Mouse (Mus musculus) CH12.LX (cell line): ENCODE data around the gene Icos. TPM values are rescaled to one million over a fixed set of nuclear protein-coding genes. Genes with fewer than 3 reads are reported as not detected.

Source experiments
- DNase-seq: peaks from one replicate; pipeline ENCODE4 v3.0.0-alpha.2; 2013; ENCODE audit errors: extremely low read depth
- H3K27ac ChIP-seq: 2 replicates; pipeline ENCODE4 v1.5.1; 2012; ENCODE audit warnings: low read depth, mild to moderate bottlenecking, control low read depth, moderate library complexity; ENCODE audit not compliant: insufficient read depth
- H3K27me3 ChIP-seq: replicated peaks from 2 replicates; pipeline ENCODE3; 2012; ENCODE audit warnings: inconsistent platforms
- H3K36me3 ChIP-seq, 2 experiments: replicated peaks in 1 of 2; 2 replicates each; pipeline versions ENCODE3 to v1.6.1; 2012; ENCODE audit warnings: inconsistent platforms in 1 of 2, low read length in 1 of 2, mild to moderate bottlenecking in 1 of 2, mixed read lengths in 1 of 2, moderate library complexity in 1 of 2; ENCODE audit not compliant: control insufficient read depth in 1 of 2, insufficient read depth in 1 of 2
- H3K4me1 ChIP-seq, 2 experiments: 2 replicates each; pipeline ENCODE4 v1.6.1; 2012; ENCODE audit warnings: inconsistent platforms in 1 of 2, moderate library complexity in 1 of 2; ENCODE audit not compliant: insufficient read depth in 2 of 2, control insufficient read depth in 1 of 2
- H3K4me2 ChIP-seq: 2 replicates; pipeline ENCODE4 v1.6.1; 2012; ENCODE audit warnings: low read depth, mild to moderate bottlenecking, control low read depth; ENCODE audit not compliant: poor library complexity, insufficient read depth, severe bottlenecking
- H3K4me3 ChIP-seq, 3 experiments: fragments of 150-350 bp in 1 of 3; sonication (generic) in 1 of 3; replicated peaks in 1 of 3; 2 replicates each; pipeline versions ENCODE3 to v1.5.1; 2011 to 2012; ENCODE audit warnings: low read depth in 2 of 3, low read length in 2 of 3, mild to moderate bottlenecking in 2 of 3, moderate library complexity in 2 of 3, control low read depth in 1 of 3, improper control_type of control experiment in 1 of 3, inconsistent platforms in 1 of 3, mixed read lengths in 1 of 3; ENCODE audit not compliant: poor library complexity in 1 of 3
- H3K79me2 ChIP-seq: replicated peaks from 2 replicates; pipeline ENCODE4 v1.6.1; 2012; ENCODE audit warnings: mild to moderate bottlenecking, moderate library complexity; ENCODE audit not compliant: control insufficient read depth, poor library complexity, insufficient read depth, severe bottlenecking; ENCODE audit errors: extremely low read depth
- H3K9ac ChIP-seq: 2 replicates; pipeline ENCODE4 v1.6.1; 2012; ENCODE audit warnings: low read depth, mild to moderate bottlenecking, control low read depth, moderate library complexity; ENCODE audit not compliant: insufficient read depth
- H3K9me3 ChIP-seq: replicated peaks from 2 replicates; pipeline ENCODE3; 2012; ENCODE audit warnings: low read length, inconsistent platforms, mixed read lengths
- CHD1 ChIP-seq: IDR thresholded peaks from 2 replicates; pipeline ENCODE4 v1.6.1; 2012; ENCODE audit warnings: low read depth, low read length, improper control_type of control experiment, inconsistent platforms
- CTCF ChIP-seq, 2 experiments: IDR thresholded peaks in 1 of 2; conservative IDR thresholded peaks in 1 of 2; 2 replicates each; pipeline ENCODE4 v1.5.1; 2011 to 2012; ENCODE audit warnings: low read depth in 2 of 2, low read length in 2 of 2, improper control_type of control experiment in 1 of 2, inconsistent platforms in 1 of 2, mild to moderate bottlenecking in 1 of 2, moderate library complexity in 1 of 2
- EP300 ChIP-seq: IDR thresholded peaks from 2 replicates; pipeline ENCODE4 v1.6.1; 2011; ENCODE audit warnings: low read length, improper control_type of control experiment
- ETS1 ChIP-seq: conservative IDR thresholded peaks from 2 replicates; pipeline ENCODE4 v1.6.1; 2012; ENCODE audit warnings: low read depth, mild to moderate bottlenecking, inconsistent platforms, low read length, improper control_type of control experiment, moderate library complexity
- GABPA ChIP-seq: IDR thresholded peaks from 2 replicates; pipeline ENCODE4 v1.6.1; 2012; ENCODE audit warnings: low read depth, low read length, improper control_type of control experiment, inconsistent platforms; ENCODE audit not compliant: insufficient replicate concordance
- JUN ChIP-seq: IDR thresholded peaks from 2 replicates; pipeline ENCODE4 v1.6.1; 2011; ENCODE audit warnings: low read depth, mild to moderate bottlenecking, low read length, improper control_type of control experiment, moderate library complexity; ENCODE audit not compliant: insufficient read depth
- MAFK ChIP-seq: IDR thresholded peaks from 2 replicates; pipeline ENCODE4 v1.6.1; 2011; ENCODE audit warnings: low read length, improper control_type of control experiment; ENCODE audit not compliant: insufficient replicate concordance
- MAX ChIP-seq: IDR thresholded peaks from 2 replicates; pipeline ENCODE4 v1.6.1; 2011; ENCODE audit warnings: low read length, improper control_type of control experiment
- MEF2A ChIP-seq: IDR thresholded peaks from 2 replicates; pipeline ENCODE4 v1.6.1; 2014; ENCODE audit warnings: low read depth, mild to moderate bottlenecking, inconsistent platforms, low read length, improper control_type of control experiment, borderline replicate concordance
- MXI1 ChIP-seq: IDR thresholded peaks from 2 replicates; pipeline ENCODE4 v1.6.1; 2011; ENCODE audit warnings: mild to moderate bottlenecking, low read depth, low read length, improper control_type of control experiment
- NRF1 ChIP-seq: IDR thresholded peaks from 2 replicates; pipeline ENCODE4 v1.6.1; 2014; ENCODE audit warnings: low read depth, mild to moderate bottlenecking, inconsistent platforms, low read length, improper control_type of control experiment, moderate library complexity
- PAX5 ChIP-seq: IDR thresholded peaks from 2 replicates; pipeline ENCODE4 v1.6.1; 2012; ENCODE audit warnings: low read length, inconsistent platforms, mixed read lengths
- POLR2A ChIP-seq: IDR thresholded peaks from 2 replicates; pipeline ENCODE4 v1.6.1; 2011; ENCODE audit warnings: low read depth, mild to moderate bottlenecking, improper control_type of control experiment, low read length
- SIN3A ChIP-seq: IDR thresholded peaks from 2 replicates; pipeline ENCODE4 v1.6.1; 2012; ENCODE audit warnings: low read length, improper control_type of control experiment, inconsistent platforms
- SMC3 ChIP-seq: IDR thresholded peaks from 2 replicates; pipeline ENCODE4 v1.6.1; 2011; ENCODE audit warnings: low read depth, low read length, improper control_type of control experiment
- USF2 ChIP-seq: conservative IDR thresholded peaks from 2 replicates; pipeline ENCODE4 v1.6.1; 2011; ENCODE audit warnings: low read depth, low read length, improper control_type of control experiment
- ZNF384 ChIP-seq: IDR thresholded peaks from 2 replicates; pipeline ENCODE4 v1.6.1; 2012; ENCODE audit warnings: low read depth, low read length, improper control_type of control experiment, inconsistent platforms
- dilution Hi-C: fragments of 300-500 bp; cut with MboI; formaldehyde crosslinking; loops from 2 replicates; pipeline ENCODE4 v1.14.3; 2020; ENCODE audit warnings: low sequenced_read_pairs; ENCODE audit not compliant: extremely low pct_unique_long_range_greater_than_20kb, extremely low pct_ligation_motif_present
- in situ Hi-C: fragments of 300-500 bp; cut with MboI; formaldehyde crosslinking; loops from 3 replicates; pipeline ENCODE4 v1.14.3; 2019; ENCODE audit warnings: low sequenced_read_pairs, low pct_ligation_motif_present, low pct_unique_long_range_greater_than_20kb, mixed read lengths
- polyA plus RNA-seq: library from polyadenylated mRNA; unstranded; fragments of >175 nt; gene quantifications from 2 replicates; pipeline ENCODE4 v1.2.1, GENCODE M21; 2012; ENCODE audit warnings: low read depth; ENCODE audit not compliant: insufficient read length
- total RNA-seq, 2 experiments: library from RNA; depleted of rRNA; stranded (reverse); fragments of 300-350 nt in 1 of 2; fragments of >200 nt in 1 of 2; gene quantifications; 2 replicates each; pipeline ENCODE4 v1.2.3; 2012 to 2014

Gene Icos
- total and polyA plus RNA-seq, 3 experiments = 0.08 TPM; not detected in 2

DNA sequence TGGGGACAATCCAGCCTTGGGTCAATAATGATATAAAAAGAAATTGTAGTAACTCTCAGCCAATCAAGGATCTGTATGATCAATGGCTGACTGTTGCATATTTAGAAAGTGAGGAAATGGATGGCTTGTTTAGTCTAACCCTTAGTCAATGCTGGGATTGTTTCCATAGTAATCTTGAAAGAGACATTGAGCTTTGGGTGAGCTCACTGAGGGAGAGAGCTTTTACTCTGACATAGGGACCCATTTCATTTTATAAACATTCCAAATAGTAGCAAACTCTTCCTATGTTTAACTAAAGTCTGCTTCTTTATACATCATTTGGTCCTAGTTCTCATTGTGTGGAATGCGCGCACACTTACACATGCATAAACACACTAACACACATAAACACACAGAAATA is 28.5 kb downstream of the Icos start:
- no peak overlapping the region for H3K4me2 ChIP-seq
- no peaks in the 10 kb centered on the region for H3K36me3 ChIP-seq
- H3K9ac ChIP-seq = no peak overlapping the region
- H3K27me3 ChIP-seq = no peaks in the 10 kb centered on the region
- no peaks in the 10 kb centered on the region for H3K79me2 ChIP-seq
- H3K27ac ChIP-seq = no peak overlapping the region
- H3K4me1 ChIP-seq = peaks cover 3 to 10% of the 10 kb centered on the region in 2 experiments; a peak in 3 of 4 replicates
- no peaks in the 10 kb centered on the region for H3K9me3 ChIP-seq
- in situ Hi-C loops = no loop called here
- no peak for TF ChIP-seq MAX
- no peak for TF ChIP-seq SMC3
- no peak for TF ChIP-seq USF2
- no peak for TF ChIP-seq CHD1
- TF ChIP-seq, all 38 proteins: peak for 0
- dilution Hi-C loops = no loop called here
- H3K4me3 ChIP-seq = no peak overlapping the region
- DNase-seq = no peak

DNA sequence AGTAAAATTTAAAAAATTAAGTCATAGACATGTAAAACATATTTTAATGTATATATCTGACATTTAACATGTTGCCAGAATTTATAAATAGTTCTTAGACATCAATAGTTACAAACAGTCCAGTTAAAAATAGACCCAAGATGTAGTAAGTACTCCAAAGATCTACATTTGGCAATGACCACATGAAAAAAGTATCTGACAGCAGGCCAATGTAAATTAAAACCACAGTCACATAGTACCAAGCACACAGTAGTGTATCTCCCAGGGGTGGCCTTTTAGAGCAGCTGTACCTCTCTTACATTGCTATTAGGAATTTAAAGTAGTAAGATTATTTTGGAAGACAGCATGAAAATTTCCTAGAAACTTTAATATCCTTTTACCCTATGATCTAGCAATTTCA is 29.8 kb downstream of the Icos start:
- Histone ChIP-seq H3K27ac (no peak overlapping the region), H3K9me3 (no peaks in the 10 kb centered on the region), H3K4me3 (no peak overlapping the region), H3K9ac (no peak overlapping the region), H3K36me3 (no peaks in the 10 kb centered on the region), H3K4me2 (no peak overlapping the region), H3K4me1 (no peaks in the 10 kb centered on the region), H3K27me3 (no peaks in the 10 kb centered on the region), H3K79me2 (no peaks in the 10 kb centered on the region)
- no peak for DNase-seq
- dilution Hi-C loops (no loop called here), in situ Hi-C loops (no loop called here)
- TF ChIP-seq PAX5 = no peak
- no peak for TF ChIP-seq ETS1
- TF ChIP-seq POLR2A = no peak
- no peak for TF ChIP-seq MAFK
- TF ChIP-seq EP300 = no peak
- TF ChIP-seq SIN3A = no peak
- no peak for TF ChIP-seq CTCF (conservative IDR thresholded peaks at IDR 0.05 in 1 of 2, IDR thresholded peaks at IDR 0.05 in 1 of 2; ENCODE audit: low read depth in 2 of 2, low read length in 2 of 2)
- no peak for TF ChIP-seq GABPA
- no peak for TF ChIP-seq JUN

DNA sequence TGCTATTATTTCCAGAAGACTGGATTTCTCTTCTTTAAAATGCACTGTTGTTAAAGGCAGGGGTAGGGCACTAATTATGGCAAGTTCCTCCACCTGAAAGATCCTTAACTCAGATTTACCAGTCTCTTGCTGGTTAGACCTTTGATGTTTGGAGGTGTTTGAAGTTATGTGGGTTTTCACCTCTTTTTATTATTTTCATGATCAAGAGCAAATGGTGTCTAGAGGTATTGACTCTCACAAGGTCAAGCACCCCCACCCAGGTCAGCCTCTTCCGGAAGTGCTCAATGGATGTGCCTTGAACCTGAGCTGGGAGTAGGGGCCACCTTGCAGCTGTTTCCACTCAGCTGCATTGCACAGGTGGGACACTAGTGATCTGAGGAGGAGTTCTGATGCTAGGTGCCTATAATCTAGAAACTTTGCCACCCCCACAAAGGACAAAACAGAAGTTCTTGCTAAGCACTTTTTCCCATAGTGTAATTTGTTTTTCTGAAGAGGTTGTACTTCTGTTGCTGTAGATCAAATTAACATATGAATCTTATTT is 38.9 kb downstream of the Icos start:
- dilution Hi-C loops (no loop called here), in situ Hi-C loops (no loop called here)
- Histone ChIP-seq H3K27ac (no peak overlapping the region), H3K4me2 (no peak overlapping the region), H3K9me3 (no peaks in the 10 kb centered on the region), H3K79me2 (no peaks in the 10 kb centered on the region), H3K4me1 (no peaks in the 10 kb centered on the region), H3K27me3 (no peaks in the 10 kb centered on the region), H3K36me3 (no peaks in the 10 kb centered on the region), H3K4me3 (no peak overlapping the region), H3K9ac (no peak overlapping the region)
- TF ChIP-seq NRF1 (no peak), MAFK (no peak), MEF2A (no peak), CHD1 (no peak), JUN (no peak), USF2 (no peak), ZNF384 (no peak), MXI1 (no peak), GABPA (no peak)
- DNase-seq = no peak
